Mouse (Mus musculus): ENCODE results near the gene Olfr26. TPM values are rescaled to one million over a fixed set of nuclear protein-coding genes. Genes with fewer than 3 reads are reported as not detected.
"Not testable (repeated sequence)": the region's sequence is repeated elsewhere in the genome, so short reads cannot be mapped to it uniquely, and the experiment has no call there.

Gene Olfr26
- total and polyA plus RNA-seq, 2 experiments from 2014 or later = not detected

DNA sequence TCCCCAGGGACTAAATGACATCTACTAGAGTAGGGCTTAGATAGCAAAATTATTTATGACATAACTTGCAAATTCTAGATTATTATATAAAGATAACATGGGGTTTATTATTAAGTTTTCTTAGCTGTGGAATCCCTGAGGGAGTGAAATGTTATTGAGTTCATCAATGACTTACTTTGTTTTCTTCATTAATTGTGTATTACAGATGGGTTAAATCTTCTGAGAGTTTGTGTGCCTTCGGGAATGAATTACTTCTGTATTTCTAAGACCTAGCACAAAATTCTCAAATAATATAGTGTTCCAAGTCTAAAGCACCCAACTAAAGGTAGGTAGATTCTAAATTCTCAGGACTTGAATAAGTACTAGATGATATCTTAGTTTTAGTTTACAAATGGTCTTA, 10.7 kb upstream of the Olfr26 start, which contains the start of gene Olfr924:
Olfr924 (plus strand) TSS at position 301 of the 400 bp plus-strand sequence.
- ATAC-seq (ENCODE audit: insufficient read depth, low read depth) (no peak), DNase-seq (ENCODE audit: low spot score) (no peak)
- H3K36me3 ChIP-seq (replicated peaks; ENCODE audit: control insufficient read depth, insufficient read depth, low read length) = no peaks in the 10 kb centered on the region
- no peaks in the 10 kb centered on the region for H3K27me3 ChIP-seq (ENCODE audit: control insufficient read depth, insufficient read depth, low read length)
- H3K27ac ChIP-seq (ENCODE audit: low read depth) = no peak within 1 kb of the TSS
- no peak within 1 kb of the TSS for H3K9ac ChIP-seq (replicated peaks; ENCODE audit: low read depth, low read length)
- no peaks in the 10 kb centered on the region for H3K4me1 ChIP-seq (ENCODE audit: control insufficient read depth, insufficient read depth)
- no peaks in the 10 kb centered on the region for H3K9me3 ChIP-seq (replicated peaks; ENCODE audit: control insufficient read depth, low read length)
- no peak within 1 kb of the TSS for H3K4me3 ChIP-seq (ENCODE audit: low read depth, low read length)
- TF ChIP-seq CTCF (IDR thresholded peaks at IDR 0.05; ENCODE audit: low read depth) = no peak
- TF ChIP-seq EP300 (IDR thresholded peaks at IDR 0.05; ENCODE audit: low read depth) = no peak
- 71% methylated on average over 1 of the region's 1 CpGs for WGBS
- no peak within 1 kb of the TSS for H3K4me2 ChIP-seq (ENCODE audit: low read depth, low read length)

DNA sequence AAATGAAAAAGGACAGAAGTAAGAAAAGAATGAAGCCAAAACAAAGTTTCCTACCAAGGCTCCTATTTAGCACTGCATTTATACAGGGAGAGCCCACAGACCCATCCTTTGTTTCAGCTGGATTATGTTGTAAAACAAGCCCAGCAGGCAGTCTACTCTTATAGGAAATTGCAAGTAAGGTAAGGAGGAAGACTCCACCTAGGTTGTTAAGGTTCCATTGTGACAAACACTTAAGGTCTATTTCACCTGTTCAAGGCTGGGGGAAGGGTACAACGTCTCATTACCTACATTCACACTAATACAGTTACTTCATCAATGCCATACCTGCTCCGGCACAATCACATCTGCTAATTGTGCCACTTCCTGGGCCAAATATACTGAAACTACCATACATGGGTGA, 20.0 kb downstream of the Olfr26 start:
- not testable (repeated sequence) for H3K4me3 ChIP-seq (ENCODE audit: low read depth, low read length); H3K27ac ChIP-seq (ENCODE audit: low read depth); H3K36me3 ChIP-seq (replicated peaks; ENCODE audit: control insufficient read depth, insufficient read depth, low read length); H3K9me3 ChIP-seq (replicated peaks; ENCODE audit: control insufficient read depth, low read length); ATAC-seq (ENCODE audit: insufficient read depth, low read depth); H3K27me3 ChIP-seq (ENCODE audit: control insufficient read depth, insufficient read depth, low read length); H3K9ac ChIP-seq (replicated peaks; ENCODE audit: low read depth, low read length); H3K4me1 ChIP-seq (ENCODE audit: control insufficient read depth, insufficient read depth); H3K4me2 ChIP-seq (ENCODE audit: low read depth, low read length); DNase-seq (ENCODE audit: low spot score)
- WGBS = 50% methylated on average over 2 of the region's 2 CpGs

DNA sequence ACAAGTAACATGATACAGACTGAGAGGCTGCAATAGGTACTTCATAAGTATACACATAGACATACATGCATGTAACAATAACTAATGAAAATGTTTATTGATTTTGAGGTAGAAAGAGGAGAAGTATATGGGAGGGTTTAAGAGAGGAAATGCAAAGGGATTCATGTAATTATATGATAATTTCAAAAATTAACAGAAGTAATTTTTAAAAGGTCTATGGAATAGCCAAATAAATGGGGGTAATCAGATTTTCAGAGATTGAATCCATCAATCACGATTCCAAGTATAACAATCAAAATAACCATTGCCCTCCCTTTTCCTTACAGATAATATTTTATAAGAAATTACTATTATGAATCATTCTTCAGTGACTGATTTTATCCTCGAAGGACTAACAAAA, 22.0 kb downstream of the Olfr26 start, which contains the start of gene Olfr926:
Olfr926 (plus strand) TSS at position 301 of the 400 bp plus-strand sequence.
- H3K36me3 ChIP-seq (replicated peaks; ENCODE audit: control insufficient read depth, insufficient read depth, low read length) = no peaks in the 10 kb centered on the region
- H3K27ac ChIP-seq (ENCODE audit: low read depth) = no peak within 1 kb of the TSS
- 0 out of 2 replicates have a peak, but pooled peaks cover 6% of the 10 kb centered on the region for H3K9me3 ChIP-seq (replicated peaks; ENCODE audit: control insufficient read depth, low read length)
- DNase-seq (ENCODE audit: low spot score) (no peak), ATAC-seq (ENCODE audit: insufficient read depth, low read depth) (no peak)
- no peaks in the 10 kb centered on the region for H3K4me1 ChIP-seq (ENCODE audit: control insufficient read depth, insufficient read depth)
- H3K27me3 ChIP-seq (ENCODE audit: control insufficient read depth, insufficient read depth, low read length) = no peaks in the 10 kb centered on the region
- H3K9ac ChIP-seq (replicated peaks; ENCODE audit: low read depth, low read length) = no peak within 1 kb of the TSS
- WGBS = 65% methylated on average over 2 of the region's 2 CpGs
- no peak for TF ChIP-seq CTCF (IDR thresholded peaks at IDR 0.05; ENCODE audit: low read depth)
- H3K4me3 ChIP-seq (ENCODE audit: low read depth, low read length) = no peak within 1 kb of the TSS
- no peak within 1 kb of the TSS for H3K4me2 ChIP-seq (ENCODE audit: low read depth, low read length)

Other genes starting within 250 kb of the Olfr26 start
- not detected in 2 replicates for gene Olfr914, start 250.0 kb upstream of the Olfr26 start, total RNA-seq (2014; rRNA removed; ENCODE audit: low replicate concordance)
- gene Olfr914, start 250.0 kb upstream of the Olfr26 start, polyA plus RNA-seq (2015; fragmentation: Nextera tagmentation; extraction: Ambion mirVana) = not detected in 2 replicates
- not detected in 2 replicates for gene Olfr916, start 195.2 kb upstream of the Olfr26 start, total RNA-seq (2014; rRNA removed; ENCODE audit: low replicate concordance)
- not detected in 2 replicates for gene Olfr916, start 195.2 kb upstream of the Olfr26 start, polyA plus RNA-seq (2015; fragmentation: Nextera tagmentation; extraction: Ambion mirVana)
- gene Olfr917, start 189.2 kb upstream of the Olfr26 start, total RNA-seq (2014; rRNA removed; ENCODE audit: low replicate concordance) = not detected in 2 replicates
- not detected in 2 replicates for gene Olfr917, start 189.2 kb upstream of the Olfr26 start, polyA plus RNA-seq (2015; fragmentation: Nextera tagmentation; extraction: Ambion mirVana)
- not detected in 2 replicates for gene Olfr918, start 180.5 kb upstream of the Olfr26 start, total RNA-seq (2014; rRNA removed; ENCODE audit: low replicate concordance)
- not detected in 2 replicates for gene Olfr918, start 180.5 kb upstream of the Olfr26 start, polyA plus RNA-seq (2015; fragmentation: Nextera tagmentation; extraction: Ambion mirVana)
- not detected in 2 replicates for gene Olfr919, start 151.4 kb upstream of the Olfr26 start, total RNA-seq (2014; rRNA removed; ENCODE audit: low replicate concordance)
- not detected in 2 replicates for gene Olfr919, start 151.4 kb upstream of the Olfr26 start, polyA plus RNA-seq (2015; fragmentation: Nextera tagmentation; extraction: Ambion mirVana)
- gene Vwa5a, start 136.8 kb upstream of the Olfr26 start, total RNA-seq (2014; rRNA removed; ENCODE audit: low replicate concordance) = 33.4 and 43.1 TPM in 2 replicates
- gene Vwa5a, start 136.8 kb upstream of the Olfr26 start, polyA plus RNA-seq (2015; fragmentation: Nextera tagmentation; extraction: Ambion mirVana) = 17.1 and 18.5 TPM in 2 replicates
- 0.19 and 0.80 TPM in 2 replicates for gene Olfr920, start 102.8 kb upstream of the Olfr26 start, total RNA-seq (2014; rRNA removed; ENCODE audit: low replicate concordance)
- 0.03 and 0.04 TPM in 2 replicates for gene Olfr920, start 102.8 kb upstream of the Olfr26 start, polyA plus RNA-seq (2015; fragmentation: Nextera tagmentation; extraction: Ambion mirVana)
- gene Olfr921, start 82.0 kb upstream of the Olfr26 start, total RNA-seq (2014; rRNA removed; ENCODE audit: low replicate concordance) = not detected in 2 replicates
- not detected in 2 replicates for gene Olfr921, start 82.0 kb upstream of the Olfr26 start, polyA plus RNA-seq (2015; fragmentation: Nextera tagmentation; extraction: Ambion mirVana)
- not detected in 2 replicates for gene Olfr922, start 40.4 kb upstream of the Olfr26 start, total RNA-seq (2014; rRNA removed; ENCODE audit: low replicate concordance)
- gene Olfr922, start 40.4 kb upstream of the Olfr26 start, polyA plus RNA-seq (2015; fragmentation: Nextera tagmentation; extraction: Ambion mirVana) = not detected in 2 replicates
- gene Olfr923, start 28.5 kb upstream of the Olfr26 start, total RNA-seq (2014; rRNA removed; ENCODE audit: low replicate concordance) = not detected in 2 replicates
- not detected in 2 replicates for gene Olfr923, start 28.5 kb upstream of the Olfr26 start, polyA plus RNA-seq (2015; fragmentation: Nextera tagmentation; extraction: Ambion mirVana)
- gene Olfr924, start 10.6 kb upstream of the Olfr26 start, total RNA-seq (2014; rRNA removed; ENCODE audit: low replicate concordance) = not detected in 2 replicates
- gene Olfr924, start 10.6 kb upstream of the Olfr26 start, polyA plus RNA-seq (2015; fragmentation: Nextera tagmentation; extraction: Ambion mirVana) = not detected in 2 replicates
- gene Olfr926, start 22.1 kb downstream of the Olfr26 start, total RNA-seq (2014; rRNA removed; ENCODE audit: low replicate concordance) = not detected in 2 replicates
- gene Olfr926, start 22.1 kb downstream of the Olfr26 start, polyA plus RNA-seq (2015; fragmentation: Nextera tagmentation; extraction: Ambion mirVana) = not detected in 2 replicates
- gene Olfr930, start 74.7 kb downstream of the Olfr26 start, total RNA-seq (2014; rRNA removed; ENCODE audit: low replicate concordance) = not detected in 2 replicates
- gene Olfr930, start 74.7 kb downstream of the Olfr26 start, polyA plus RNA-seq (2015; fragmentation: Nextera tagmentation; extraction: Ambion mirVana) = not detected in 2 replicates
- gene Olfr933, start 117.3 kb downstream of the Olfr26 start, total RNA-seq (2014; rRNA removed; ENCODE audit: low replicate concordance) = not detected in 2 replicates
- not detected in 2 replicates for gene Olfr933, start 117.3 kb downstream of the Olfr26 start, polyA plus RNA-seq (2015; fragmentation: Nextera tagmentation; extraction: Ambion mirVana)
- not detected in 2 replicates for gene Olfr934, start 133.3 kb downstream of the Olfr26 start, total RNA-seq (2014; rRNA removed; ENCODE audit: low replicate concordance)
- gene Olfr934, start 133.3 kb downstream of the Olfr26 start, polyA plus RNA-seq (2015; fragmentation: Nextera tagmentation; extraction: Ambion mirVana) = not detected in 2 replicates
- gene Olfr935, start 144.6 kb downstream of the Olfr26 start, total RNA-seq (2014; rRNA removed; ENCODE audit: low replicate concordance) = not detected in 2 replicates
- not detected in 2 replicates for gene Olfr935, start 144.6 kb downstream of the Olfr26 start, polyA plus RNA-seq (2015; fragmentation: Nextera tagmentation; extraction: Ambion mirVana)
- gene Olfr146, start 168.3 kb downstream of the Olfr26 start, total RNA-seq (2014; rRNA removed; ENCODE audit: low replicate concordance) = not detected in 2 replicates
- gene Olfr146, start 168.3 kb downstream of the Olfr26 start, polyA plus RNA-seq (2015; fragmentation: Nextera tagmentation; extraction: Ambion mirVana) = not detected in 2 replicates
- not detected in 2 replicates for gene Olfr937, start 209.9 kb downstream of the Olfr26 start, total RNA-seq (2014; rRNA removed; ENCODE audit: low replicate concordance)
- not detected in 2 replicates for gene Olfr937, start 209.9 kb downstream of the Olfr26 start, polyA plus RNA-seq (2015; fragmentation: Nextera tagmentation; extraction: Ambion mirVana)
- not detected in 2 replicates for gene Olfr938, start 223.8 kb downstream of the Olfr26 start, total RNA-seq (2014; rRNA removed; ENCODE audit: low replicate concordance)
- gene Olfr938, start 223.8 kb downstream of the Olfr26 start, polyA plus RNA-seq (2015; fragmentation: Nextera tagmentation; extraction: Ambion mirVana) = not detected in 2 replicates